Mouse (Mus musculus): ENCODE data around the gene Tubb4b. TPM values are rescaled to one million over a fixed set of nuclear protein-coding genes. Genes with fewer than 3 reads are reported as not detected.

Tubb4b gene
- total RNA-seq, 2 experiments from 2014 or later: 484 to 492 TPM

DNA sequence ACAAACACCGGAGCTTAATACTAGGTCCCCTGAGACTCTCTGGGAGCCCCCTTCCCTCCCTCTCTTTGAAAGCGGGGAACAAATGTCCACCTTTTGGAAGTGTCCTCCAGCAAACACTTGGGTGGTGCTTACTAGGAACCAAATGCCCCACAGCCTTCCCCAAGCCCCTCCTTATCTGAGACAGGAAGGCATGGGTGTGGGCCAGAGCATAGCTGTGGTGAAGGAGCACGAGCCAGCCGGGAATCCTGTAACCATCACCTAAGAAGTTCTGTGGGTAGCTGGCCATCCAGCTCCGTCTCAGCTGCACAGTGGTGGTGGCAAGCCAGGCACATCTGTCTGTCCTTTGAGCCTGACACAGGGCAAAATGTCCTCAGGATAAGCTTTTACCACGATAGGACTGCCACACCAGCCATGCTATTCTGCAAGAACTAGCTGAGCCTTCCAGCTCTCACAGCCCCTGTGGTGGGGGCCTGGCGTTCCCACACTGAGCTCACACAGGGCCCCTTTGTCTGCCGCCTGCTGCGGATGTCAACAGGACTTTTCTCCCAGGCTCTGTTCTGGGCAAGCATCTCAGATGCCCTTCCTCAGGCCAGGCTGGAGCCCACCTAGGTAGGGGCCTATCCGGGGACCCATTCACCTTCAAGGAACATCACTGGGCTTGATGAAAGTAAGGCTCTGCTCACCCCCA lies 46.1 kb downstream of the Tubb4b start:
- intact Hi-C loops (cut with DNase I): no loop called here
- peak; percentile 61 to 66 for DNase-seq (ENCODE audit: extremely low spot score in 1 of 2, low spot score in 2 of 2)

- intact Hi-C loops (cut with DNase I): no loop called here
- peak; percentile 59 to 89 for DNase-seq (ENCODE audit: extremely low spot score in 1 of 2, low spot score in 2 of 2)
These were observed 46.8 kb downstream of the Tubb4b start for GRCm38 (mm10) chr2:25177685-25178084.

GRCm38 (mm10) chr2:25177076-25177475 lies 47.4 kb downstream of the Tubb4b start:
- intact Hi-C loops (cut with DNase I): no loop called here
- DNase-seq (ENCODE audit: extremely low spot score in 1 of 2, low spot score in 2 of 2): no peak

- intact Hi-C loops (cut with DNase I): no loop called here
- DNase-seq (ENCODE audit: extremely low spot score in 1 of 2, low spot score in 2 of 2): no peak
These were observed 47.9 kb downstream of the Tubb4b start for GRCm38 (mm10) chr2:25176573-25176972.

GRCm38 (mm10) chr2:25175690-25176078 lies 48.8 kb downstream of the Tubb4b start:
- intact Hi-C loops (cut with DNase I): no loop called here
- no peak for DNase-seq (ENCODE audit: extremely low spot score in 1 of 2, low spot score in 2 of 2)

- no peak for DNase-seq (ENCODE audit: extremely low spot score in 1 of 2, low spot score in 2 of 2)
- intact Hi-C loops (cut with DNase I): no loop called here
These were observed 49.4 kb downstream of the Tubb4b start for GRCm38 (mm10) chr2:25174866-25175689.

- intact Hi-C loops (cut with DNase I): no loop called here
- no peak for DNase-seq (ENCODE audit: extremely low spot score in 1 of 2, low spot score in 2 of 2)
These were observed 50.7 kb downstream of the Tubb4b start for GRCm38 (mm10) chr2:25173821-25174220.

DNA sequence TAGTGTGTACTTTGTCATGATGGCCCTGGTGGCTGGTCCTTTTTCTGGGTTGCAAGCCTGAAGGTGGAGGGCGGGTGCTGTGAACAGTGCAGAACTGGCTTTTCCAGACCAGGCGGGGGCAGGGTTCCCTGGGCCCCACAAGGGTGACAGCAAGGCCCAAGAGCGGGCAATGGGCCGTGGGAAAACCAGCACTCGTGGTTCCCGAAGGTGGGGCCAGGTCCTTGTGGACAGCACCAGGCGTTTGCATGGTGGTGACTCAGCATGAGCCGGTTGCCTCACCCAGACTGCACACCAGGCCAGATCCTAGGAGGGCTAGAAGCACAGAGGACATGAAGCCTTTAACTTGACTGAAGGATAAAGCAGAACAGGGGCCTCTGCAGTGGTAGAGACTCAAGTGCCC lies 51.9 kb downstream of the Tubb4b start:
- DNase-seq (ENCODE audit: extremely low spot score in 1 of 2, low spot score in 2 of 2): no peak
- intact Hi-C loops (cut with DNase I): no loop called here

Other genes starting within 250 kb of the Tubb4b start
- gene Mrpl41, start 249.6 kb downstream of the Tubb4b start, total RNA-seq (2021): 10 to 100 TPM; 83.8 to 84.2 TPM
- gene Pnpla7, start 248.7 kb downstream of the Tubb4b start, total RNA-seq (2021): 10 to 100 TPM in 1 of 2 experiments, 1 to 10 TPM in 1; 8.7 to 12.3 TPM
- gene Nsmf, start 170.3 kb downstream of the Tubb4b start, total RNA-seq (2021): 100 to 1,000 TPM; 566 to 585 TPM
- not detected for gene Entpd8, start 144.4 kb downstream of the Tubb4b start, total RNA-seq (2021)
- gene Noxa1, start 129.6 kb downstream of the Tubb4b start, total RNA-seq (2021): not detected
- 10 to 100 TPM; 34.5 to 41.9 TPM for gene Nrarp, start 43.9 kb downstream of the Tubb4b start, total RNA-seq (2021)
- gene Tor4a, start 27.8 kb downstream of the Tubb4b start, total RNA-seq (2021): 1 to 10 TPM; 1.8 to 1.9 TPM
- 10 to 100 TPM; 51.1 to 56.9 TPM for gene Nelfb, start 13.2 kb downstream of the Tubb4b start, total RNA-seq (2021)
- gene Stpg3, start 10.1 kb downstream of the Tubb4b start, total RNA-seq (2021): not detected
- not detected for gene Fam166a, start 6.0 kb downstream of the Tubb4b start, total RNA-seq (2021)
- gene Slc34a3, start 9.7 kb upstream of the Tubb4b start, total RNA-seq (2021): not detected
- not detected for gene Rnf224, start 12.1 kb upstream of the Tubb4b start, total RNA-seq (2021)
- 100 to 1,000 TPM; 229 to 231 TPM for gene Rnf208, start 17.6 kb upstream of the Tubb4b start, total RNA-seq (2021)
- not detected for gene Cysrt1, start 17.8 kb upstream of the Tubb4b start, total RNA-seq (2021)
- gene AL732309.1, start 22.2 kb upstream of the Tubb4b start, total RNA-seq (2021): 1 to 10 TPM in 1 of 2 experiments, not detected in 1; 2.4 TPM
- gene Tmem203, start 30.7 kb upstream of the Tubb4b start, total RNA-seq (2021): 10 to 100 TPM; 30.5 to 31.4 TPM
- gene Tprn, start 37.9 kb upstream of the Tubb4b start, total RNA-seq (2021): 10 to 100 TPM; 10.8 to 14.6 TPM
- 10 to 100 TPM; 72.1 to 81.0 TPM for gene Ssna1, start 47.7 kb upstream of the Tubb4b start, total RNA-seq (2021)
- 10 to 100 TPM; 79.7 to 85.1 TPM for gene Anapc2, start 47.8 kb upstream of the Tubb4b start, total RNA-seq (2021)
- not detected for gene Tmem210, start 63.4 kb upstream of the Tubb4b start, total RNA-seq (2021)
- not detected for gene Lrrc26, start 65.2 kb upstream of the Tubb4b start, total RNA-seq (2021)
- 100 to 1,000 TPM; 386 to 400 TPM for gene Grin1, start 94.5 kb upstream of the Tubb4b start, total RNA-seq (2021)
- 10 to 100 TPM; 57.6 to 64.0 TPM for gene Man1b1, start 107.6 kb upstream of the Tubb4b start, total RNA-seq (2021)
- gene Dpp7, start 131.7 kb upstream of the Tubb4b start, total RNA-seq (2021): 10 to 100 TPM; 24.7 to 28.5 TPM
- 10 to 100 TPM in 1 of 2 experiments, 1 to 10 TPM in 1; 6.3 to 12.1 TPM for gene Uap1l1, start 141.0 kb upstream of the Tubb4b start, total RNA-seq (2021)
- 1 to 10 TPM; 9.6 to 9.9 TPM for gene Sapcd2, start 147.6 kb upstream of the Tubb4b start, total RNA-seq (2021)
- 10 to 100 TPM; 12.2 to 15.6 TPM for gene Entpd2, start 171.2 kb upstream of the Tubb4b start, total RNA-seq (2021)
- gene Npdc1, start 174.6 kb upstream of the Tubb4b start, total RNA-seq (2021): 100 to 1,000 TPM; 401 to 408 TPM
- under 1 TPM; 0.22 to 0.41 TPM for gene Fut7, start 198.6 kb upstream of the Tubb4b start, total RNA-seq (2021)
- 100 to 1,000 TPM; 113 to 121 TPM for gene Abca2, start 204.0 kb upstream of the Tubb4b start, total RNA-seq (2021)
- under 1 TPM in 1 of 2 experiments, not detected in 1; 0.87 TPM for gene Clic3, start 232.1 kb upstream of the Tubb4b start, total RNA-seq (2021)
- 10 to 100 TPM; 72.0 to 79.5 TPM for gene Paxx, start 236.4 kb upstream of the Tubb4b start, total RNA-seq (2021)
- 1,000 to 10,000 TPM; 1,004 to 1,053 TPM for gene Ptgds, start 245.3 kb upstream of the Tubb4b start, total RNA-seq (2021)

Data from left cerebral cortex, postnatal 10 days (tissue).